Mouse (Mus musculus): ENCODE data around the gene Gatad1.
"Not testable (repeated sequence)": the region's sequence is repeated elsewhere in the genome, so short reads cannot be mapped to it uniquely, and the experiment has no call there.

The Gatad1 gene

DNA sequence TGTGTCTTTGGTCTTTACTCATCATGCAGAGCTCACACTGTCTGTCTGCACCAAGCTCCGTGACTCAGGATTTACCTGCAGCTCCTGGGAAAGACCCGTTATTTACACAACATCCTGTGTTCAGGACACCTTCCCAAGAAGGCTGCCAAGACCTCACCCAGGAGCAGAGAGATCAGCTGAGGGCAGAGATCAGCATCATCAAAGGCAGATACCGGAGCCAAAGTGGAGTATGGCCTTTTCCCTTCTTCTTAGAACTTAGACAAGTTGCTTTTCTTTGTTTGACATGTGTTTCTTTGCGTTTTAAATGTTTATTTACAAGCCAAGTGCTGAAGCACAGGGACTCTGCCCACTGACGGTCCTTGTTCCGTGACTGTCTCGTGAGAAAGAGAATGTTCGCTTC is 21.7 kb downstream of the Gatad1 start:
- no peak for DNase-seq (ENCODE audit: low spot score in 2 of 2)

DNA sequence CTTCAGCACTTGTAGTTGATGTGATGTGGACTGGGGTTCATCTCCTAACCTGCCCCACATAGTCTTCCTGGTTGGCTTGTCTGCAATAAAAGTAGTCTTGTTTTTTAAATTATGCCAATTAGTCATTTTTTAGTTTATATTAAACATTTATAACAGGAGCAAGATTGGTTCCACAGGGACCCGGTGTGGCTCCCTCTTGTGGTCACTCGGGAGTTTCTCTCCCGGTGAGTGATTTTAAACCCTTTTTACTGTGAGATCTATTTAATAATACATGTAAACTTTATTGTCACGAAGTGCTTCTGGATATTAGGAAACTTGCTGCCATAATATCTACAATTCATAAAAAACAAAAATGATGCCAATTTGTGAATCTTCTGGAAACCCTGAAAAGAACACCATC is 23.0 kb downstream of the Gatad1 start:
- no peak for DNase-seq (ENCODE audit: low spot score in 2 of 2)

DNA sequence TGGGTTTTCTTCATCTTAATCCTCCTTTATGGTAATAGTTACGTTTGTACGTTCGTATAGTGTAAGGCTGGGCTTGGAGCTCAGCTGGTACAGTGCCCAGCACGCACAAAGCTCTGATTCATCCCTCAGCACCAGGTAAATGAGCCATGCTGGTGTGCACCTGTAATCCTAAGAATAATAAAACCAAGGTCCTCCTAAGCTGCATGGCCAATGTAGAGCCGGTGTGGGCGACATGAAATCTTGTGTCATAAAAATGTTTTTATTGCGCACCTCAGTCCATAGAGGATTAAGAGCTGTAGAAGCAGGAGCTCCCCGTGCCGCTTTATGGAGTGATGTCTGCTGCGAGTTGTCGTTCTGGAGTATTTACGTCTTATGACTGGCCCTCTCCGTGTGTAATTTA is 23.7 kb downstream of the Gatad1 start:
- DNase-seq (ENCODE audit: low spot score in 2 of 2): no peak

GRCm38 (mm10) chr5:3632285-3632684 is 24.7 kb downstream of the Gatad1 start:
- no peak for DNase-seq (ENCODE audit: low spot score in 2 of 2)

DNA sequence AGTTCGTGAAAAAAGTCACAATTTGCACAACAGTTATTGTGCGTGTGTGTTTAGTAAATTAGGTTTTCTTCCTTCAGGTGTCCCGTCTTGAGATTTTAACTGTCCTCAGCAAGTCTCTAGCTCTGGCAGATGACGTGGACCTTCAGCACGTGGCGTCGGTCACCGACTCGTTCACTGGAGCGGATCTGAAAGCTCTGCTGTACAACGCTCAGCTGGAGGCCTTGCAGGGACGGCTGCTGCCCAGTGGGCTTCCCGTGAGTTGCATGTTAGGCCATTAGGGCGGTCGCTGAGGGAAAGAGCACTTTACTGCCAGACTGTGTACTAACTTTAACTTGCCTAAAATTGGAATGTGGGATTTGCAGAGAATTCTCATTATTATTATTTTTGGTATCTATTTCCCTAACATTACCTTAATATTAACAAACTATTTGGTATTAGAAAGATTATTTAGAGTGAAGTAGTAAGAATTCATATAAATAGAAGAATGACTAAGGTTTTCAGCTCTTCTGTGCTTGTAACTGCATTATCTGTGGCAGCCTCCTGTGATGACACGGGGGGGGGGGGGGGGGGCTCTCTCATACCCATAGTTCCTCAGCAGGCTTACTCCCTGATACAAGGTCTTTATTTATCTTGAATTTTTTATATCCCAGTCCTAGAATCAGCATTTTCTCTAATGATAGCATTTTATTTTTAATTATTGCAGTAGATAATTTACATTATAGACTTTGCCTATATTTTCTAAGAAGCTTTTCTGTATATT is 25.3 kb downstream of the Gatad1 start:
- DNase-seq (ENCODE audit: low spot score in 2 of 2): no peak

GRCm38 (mm10) chr5:3630055-3630454 is 26.9 kb downstream of the Gatad1 start:
- DNase-seq (ENCODE audit: low spot score in 2 of 2): no peak

DNA sequence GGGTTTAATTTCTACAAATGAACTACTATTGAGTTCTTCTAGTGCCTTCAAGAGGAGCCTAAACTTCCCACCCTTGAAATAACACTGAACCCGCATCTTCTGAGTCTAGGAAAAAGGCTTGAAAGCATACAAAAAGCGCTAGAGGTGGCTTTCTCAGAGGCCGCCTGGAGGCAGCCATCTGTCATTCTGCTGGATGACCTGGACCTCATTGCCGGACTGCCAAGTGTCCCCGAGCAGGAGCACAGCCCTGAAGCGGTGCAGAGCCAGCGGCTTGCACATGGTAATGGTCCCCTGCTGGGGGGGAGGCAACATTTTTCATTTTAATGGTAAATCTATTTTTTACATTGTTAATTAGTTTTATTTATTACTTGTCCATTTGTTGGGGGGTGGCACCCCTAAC is 36.5 kb downstream of the Gatad1 start:
- no peak for DNase-seq (ENCODE audit: low spot score in 2 of 2)

DNA sequence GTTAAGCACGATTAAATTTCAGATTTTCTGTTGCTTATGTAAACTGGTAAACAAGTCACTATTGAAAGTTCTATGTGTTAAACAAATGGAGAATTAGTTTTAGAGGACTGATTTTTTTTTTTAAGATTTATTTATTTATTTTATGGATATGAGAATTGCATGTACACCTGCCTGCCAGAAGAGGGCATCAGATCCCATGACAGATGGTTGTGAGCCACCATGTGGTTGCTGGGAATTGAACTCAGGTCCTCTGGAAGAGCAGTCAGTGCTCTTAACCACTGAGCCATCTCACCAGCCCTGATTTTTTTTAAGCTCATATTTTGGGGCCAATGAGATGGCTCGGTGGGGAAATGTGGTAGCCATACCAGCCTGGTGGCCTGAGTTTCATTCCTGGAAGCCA is 45.1 kb downstream of the Gatad1 start:
- DNase-seq (ENCODE audit: low spot score in 2 of 2): not testable (repeated sequence)

GRCm38 (mm10) chr5:3609241-3609640 is 47.7 kb downstream of the Gatad1 start:
- no peak for DNase-seq (ENCODE audit: low spot score in 2 of 2)

DNA sequence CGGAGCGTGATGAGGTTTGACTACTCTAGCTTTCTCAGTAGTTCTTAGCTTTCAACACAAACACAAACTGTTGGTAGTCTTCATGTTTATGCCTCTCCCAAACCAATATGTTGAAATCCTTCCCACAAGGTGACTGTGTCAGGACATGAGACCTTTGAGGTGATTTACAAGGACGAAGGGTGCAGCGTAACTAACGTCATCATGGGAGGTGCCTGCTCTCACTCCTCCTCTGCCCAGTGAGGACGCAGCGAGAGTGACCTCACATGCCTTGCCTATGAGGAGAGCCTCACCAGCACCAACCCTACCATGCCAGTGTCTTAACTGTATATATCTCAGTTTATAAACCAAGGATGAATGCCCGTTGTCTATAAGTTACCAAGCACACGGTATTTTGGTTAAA is 49.9 kb downstream of the Gatad1 start:
- DNase-seq (ENCODE audit: low spot score in 2 of 2): no peak

GRCm38 (mm10) chr5:3600790-3601189 is 56.2 kb downstream of the Gatad1 start:
- DNase-seq (ENCODE audit: low spot score in 2 of 2): no peak

GRCm38 (mm10) chr5:3600298-3600697 is 56.7 kb downstream of the Gatad1 start:
- DNase-seq (ENCODE audit: low spot score in 2 of 2): no peak

GRCm38 (mm10) chr5:3598766-3599165 is 58.2 kb downstream of the Gatad1 start:
- no peak for DNase-seq (ENCODE audit: low spot score in 2 of 2)

- no peak for DNase-seq (ENCODE audit: low spot score in 2 of 2)
These were observed 59.8 kb downstream of the Gatad1 start for GRCm38 (mm10) chr5:3597171-3597570.

- peak; percentile 81 to 85 for DNase-seq (ENCODE audit: low spot score in 2 of 2)
These were observed 60.6 kb downstream of the Gatad1 start, which contains the start of gene Rbm48 for GRCm38 (mm10) chr5:3596399-3596766. Gene Rbm48, minus strand, starts transcription at chr5:3596585.

- DNase-seq (ENCODE audit: low spot score in 2 of 2): peak; percentile 93
These were observed 61.1 kb downstream of the Gatad1 start, which contains the start of gene Pex1 for GRCm38 (mm10) chr5:3595693-3596398. Gene Pex1, plus strand, starts transcription at chr5:3596066.
